Mouse (Mus musculus) brain, embryonic 14.5 days (tissue): ENCODE results near the gene Cux1. TPM values are rescaled to one million over a fixed set of nuclear protein-coding genes. Genes with fewer than 3 reads are reported as not detected.

ENCODE experiments used
- DNase-seq: peaks from one replicate; pipeline ENCODE4 v3.0.0-alpha.2; 2011; ENCODE audit warnings: low read depth
- CTCF ChIP-seq: fragments of 200-500 bp; IDR thresholded peaks from 2 replicates; pipeline ENCODE4 v1.5.1; 2012; ENCODE audit warnings: inconsistent platforms, mild to moderate bottlenecking, moderate library complexity, borderline replicate concordance; ENCODE audit not compliant: insufficient read depth, insufficient read length; ENCODE audit errors: extremely low read depth
- POLR2A ChIP-seq: fragments of 200-500 bp; IDR thresholded peaks from 2 replicates; pipeline ENCODE4 v1.6.1; 2012; ENCODE audit warnings: mild to moderate bottlenecking, inconsistent platforms, borderline replicate concordance; ENCODE audit not compliant: poor library complexity, insufficient read depth, insufficient read length, severe bottlenecking; ENCODE audit errors: extremely low read depth
- polyA plus RNA-seq: library from polyadenylated mRNA; depleted of rRNA; stranded (reverse); fragments of >200 nt; gene quantifications from 2 replicates; pipeline ENCODE4 v1.2.3, GENCODE M21; 2012; rRNA removed

The Cux1 gene
- polyA plus RNA-seq, result 73.3 and 92.0 TPM in 2 replicates

DNA sequence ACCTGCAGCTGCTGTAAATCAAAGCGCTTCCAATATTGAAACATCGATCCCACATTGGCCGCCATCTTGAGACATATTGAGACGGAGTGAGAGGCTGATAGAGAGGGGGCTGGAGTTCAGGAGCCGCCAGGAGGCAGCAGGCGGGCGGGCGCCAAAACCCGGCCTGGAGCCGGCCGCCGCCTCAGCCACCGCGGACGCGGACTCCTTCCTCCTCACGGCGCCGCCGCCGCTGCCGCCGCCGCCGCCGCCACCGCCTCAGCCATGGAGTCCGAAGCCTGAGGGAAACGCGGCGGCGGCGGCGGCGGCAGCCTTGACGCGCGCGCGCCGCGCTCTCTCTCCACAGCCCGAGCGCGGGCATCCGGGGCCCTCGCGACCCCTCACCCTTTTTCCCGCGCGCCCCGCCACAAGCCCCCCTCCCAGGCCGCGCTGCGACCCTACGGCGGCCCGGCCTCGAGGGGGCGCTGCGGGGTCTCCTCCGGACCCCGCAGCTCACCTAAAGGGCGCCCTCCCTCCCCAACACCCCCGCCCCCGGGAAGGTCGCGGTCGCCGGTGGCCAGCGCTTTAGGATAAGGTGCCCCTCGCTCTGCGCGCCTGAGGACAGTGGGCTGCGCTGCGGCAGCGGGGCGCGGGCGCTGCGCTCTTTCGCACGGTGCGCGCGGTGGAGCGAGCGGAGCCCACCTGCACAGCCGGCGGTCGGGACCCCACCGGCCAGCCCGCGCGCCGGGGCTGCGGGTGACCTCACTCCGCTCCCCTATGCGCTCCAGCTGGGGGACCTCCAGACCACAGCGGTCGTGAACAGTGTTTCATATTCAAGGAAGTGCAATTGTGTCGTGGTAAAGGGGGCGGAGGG, at the start of gene Cux1:
Gene Cux1, minus strand, starts transcription at position 315 of the 850 bp plus-strand sequence.
- TF ChIP-seq POLR2A (0 out of 2 replicates have a peak, but pooled peaks have one; percentile 29), CTCF (peak; percentile 54; the same call in 1 of the 2 replicates)
- DNase-seq, result peak; percentile 95

DNA sequence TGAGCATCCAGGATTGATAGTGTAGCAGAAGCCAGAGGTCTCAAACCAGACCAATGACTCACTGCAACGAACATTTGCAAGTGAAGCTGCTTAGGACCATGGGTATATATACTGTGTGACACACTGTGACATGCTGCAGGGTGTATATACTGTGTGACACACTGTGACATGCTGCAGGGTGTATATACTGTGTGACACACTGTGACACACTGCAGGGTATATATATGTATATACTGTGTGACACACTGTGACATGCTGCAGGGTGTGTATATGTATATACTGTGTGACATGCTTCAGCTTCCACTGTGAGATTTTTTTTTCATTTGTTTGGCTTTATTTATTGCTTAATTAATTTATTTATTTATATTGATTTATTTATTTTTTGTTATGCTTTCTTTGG, 45.1 kb upstream of the Cux1 start:
- DNase-seq, result no peak
- TF ChIP-seq CTCF (no peak), POLR2A (no peak)

DNA sequence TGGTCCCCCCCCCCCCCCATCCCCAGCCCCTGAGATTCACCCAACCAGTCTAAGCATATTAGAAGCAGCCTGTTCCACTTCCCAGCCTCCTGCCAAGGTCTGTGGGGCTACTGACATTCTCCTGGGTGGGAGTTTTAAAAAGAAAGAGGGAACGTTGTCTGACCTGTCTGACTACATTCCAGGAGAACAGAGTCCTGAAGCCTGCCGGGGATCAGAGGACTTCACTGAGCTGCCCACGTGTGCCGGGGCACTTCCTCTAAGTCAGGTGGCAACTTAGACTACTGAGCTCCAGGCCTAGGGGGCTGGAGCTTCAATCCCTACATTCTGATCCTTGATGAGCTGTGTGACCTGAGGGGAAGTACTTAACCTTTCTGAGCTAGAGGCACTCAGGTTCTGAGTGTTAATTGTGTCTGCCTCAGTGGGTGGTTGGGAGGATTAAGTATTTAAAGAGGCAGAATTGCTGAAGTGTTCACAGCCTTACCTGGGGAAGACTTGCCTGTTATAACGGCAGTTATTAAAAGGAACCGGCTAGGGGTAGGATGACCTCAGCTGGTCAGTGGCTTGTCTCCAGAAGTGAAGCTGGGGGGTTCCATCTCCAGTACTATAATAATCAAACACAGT, 41.6 kb upstream of the Cux1 start:
- DNase-seq, result no peak
- TF ChIP-seq POLR2A, result no peak
- no peak for TF ChIP-seq CTCF

DNA sequence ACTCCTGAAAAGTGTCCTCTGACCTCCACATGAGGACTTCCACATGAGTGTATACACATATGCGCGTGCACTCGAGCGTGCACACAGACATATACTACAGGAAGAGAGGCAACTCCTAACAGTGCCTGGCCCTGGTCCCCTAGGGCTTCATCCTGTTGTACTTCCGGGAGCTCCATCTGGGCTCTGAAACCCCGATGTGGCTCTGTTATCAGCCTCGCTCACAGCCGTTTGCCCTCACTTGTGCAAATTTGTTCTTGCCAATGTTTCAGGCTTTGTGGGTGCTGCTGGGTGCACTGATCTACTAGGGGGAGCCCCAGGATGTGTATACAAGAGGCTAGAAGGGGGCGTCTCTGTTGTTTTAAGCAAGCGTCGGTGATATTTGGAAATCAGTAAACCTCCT, 37.9 kb upstream of the Cux1 start:
- TF ChIP-seq CTCF (no peak), POLR2A (no peak)
- DNase-seq, result no peak

DNA sequence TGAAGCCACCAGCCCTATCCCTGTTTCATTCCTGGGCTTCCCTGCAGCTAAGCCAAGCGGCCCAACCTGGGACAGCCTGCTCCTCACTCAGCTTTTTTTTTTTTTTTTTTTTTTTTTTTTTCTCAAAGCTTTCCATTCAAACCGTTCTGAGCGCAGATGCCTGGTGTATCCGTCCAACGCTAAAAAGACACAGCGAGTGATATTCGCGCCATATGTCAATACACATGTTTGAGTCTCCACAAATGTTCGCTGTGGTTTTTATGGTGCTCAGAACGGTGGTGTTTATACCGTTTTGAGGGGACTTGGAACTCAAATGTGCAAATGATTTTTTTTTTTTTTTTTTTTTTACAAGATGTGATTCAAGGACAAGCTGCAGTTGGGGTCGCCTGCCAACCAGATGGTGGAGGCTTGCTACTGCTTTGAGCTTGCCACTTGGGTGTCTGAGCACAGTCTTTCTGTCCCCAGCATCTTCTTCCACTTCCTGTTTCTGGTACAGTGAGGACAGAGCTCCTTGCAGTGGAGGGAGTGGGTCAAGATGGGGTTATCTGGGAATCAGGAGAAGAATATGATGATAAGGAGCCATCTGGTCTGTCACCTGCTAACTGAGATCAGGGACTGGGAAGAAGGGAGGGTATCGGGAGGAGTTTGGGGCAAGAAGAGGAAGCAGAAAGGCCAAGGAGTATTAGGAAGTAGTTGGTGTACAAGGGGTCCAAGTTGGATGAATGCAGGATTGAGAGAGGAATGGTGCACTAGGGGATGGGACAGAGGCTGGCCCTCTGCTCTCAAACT, 36.1 kb upstream of the Cux1 start:
- DNase-seq, result peak; percentile 91
- TF ChIP-seq POLR2A, result no peak
- TF ChIP-seq CTCF, result no peak

DNA sequence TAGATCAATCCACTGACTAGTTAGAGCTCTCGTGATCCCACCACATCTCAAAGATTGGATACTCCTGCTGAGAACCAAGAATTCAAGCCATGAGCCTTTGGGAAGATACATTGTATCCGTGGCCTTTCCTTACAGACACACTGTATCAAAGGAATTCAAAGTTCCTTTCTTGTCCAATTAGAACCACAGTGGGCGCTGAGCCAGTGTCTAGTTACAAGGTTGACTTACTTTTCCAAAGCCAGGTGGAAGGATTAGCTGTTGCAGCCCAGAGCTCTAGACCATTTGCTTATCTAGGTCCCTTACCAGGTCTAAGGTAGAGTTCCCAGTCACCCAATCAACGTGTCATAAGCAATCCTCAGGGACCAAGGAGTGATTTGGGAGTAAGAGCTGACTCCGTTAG, 33.2 kb upstream of the Cux1 start:
- no peak for DNase-seq
- TF ChIP-seq CTCF (no peak), POLR2A (no peak)

DNA sequence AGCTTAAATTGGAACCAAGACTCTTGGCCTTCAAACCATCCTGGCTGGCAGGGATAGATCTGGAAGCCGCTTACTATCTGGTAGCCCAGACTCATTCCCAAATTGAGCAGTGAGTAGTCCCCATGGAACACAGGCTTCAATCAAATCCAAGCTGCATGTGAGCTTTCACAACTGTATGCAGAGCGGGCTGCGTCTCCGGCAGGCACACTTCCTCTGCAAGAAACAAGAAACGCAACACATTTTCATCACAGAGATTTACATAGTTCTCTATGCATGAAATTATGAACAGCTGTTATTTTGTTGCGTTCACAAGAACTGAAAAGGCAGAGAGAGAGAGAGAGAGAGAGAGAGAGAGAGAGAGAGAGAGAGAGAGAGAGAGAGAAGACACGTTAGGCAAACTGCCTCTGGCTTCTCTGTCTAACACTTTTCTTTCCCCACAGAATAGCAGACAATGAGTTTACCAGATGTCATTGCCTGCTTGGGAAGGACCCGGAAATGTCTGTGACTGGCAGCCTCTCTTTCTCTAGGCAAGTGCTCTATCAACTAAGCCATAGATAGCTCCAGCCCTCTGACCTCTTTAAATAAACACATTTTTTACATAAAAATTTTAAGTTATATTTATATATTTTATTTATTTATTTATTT, 27.7 kb upstream of the Cux1 start:
- TF ChIP-seq CTCF (no peak), POLR2A (no peak)
- peak; percentile 69 for DNase-seq

DNA sequence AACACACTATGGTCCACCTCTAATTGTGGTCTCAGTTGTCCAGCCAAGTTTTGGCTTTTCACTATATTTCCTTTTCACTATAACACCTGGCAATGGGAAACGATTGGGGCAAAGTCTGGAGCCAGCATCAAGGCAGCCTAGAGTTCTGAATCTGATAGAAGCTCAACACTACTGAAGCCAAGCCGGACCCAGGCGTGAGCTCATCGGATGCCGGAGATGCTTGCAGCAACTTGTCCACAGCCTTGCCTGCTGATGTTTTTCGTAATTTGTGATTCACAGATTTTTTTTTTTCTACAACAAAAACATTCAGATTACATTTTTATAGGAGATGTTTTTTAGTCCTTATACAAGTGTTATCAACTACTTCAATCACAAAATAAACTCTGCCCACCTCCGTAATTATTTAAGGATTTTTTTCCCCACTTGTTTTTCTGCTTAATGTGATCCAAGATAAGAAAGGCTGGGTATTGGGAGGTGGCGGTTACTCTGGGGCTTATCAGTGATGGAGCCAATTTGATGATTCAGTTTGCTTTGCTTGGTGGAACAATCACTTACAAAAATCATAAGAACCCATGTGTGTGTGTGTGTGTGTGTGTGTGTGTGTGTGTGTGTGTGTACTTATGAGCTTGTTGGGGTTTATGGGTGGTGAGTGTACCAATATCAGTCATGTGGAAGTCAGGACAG, 24.7 kb upstream of the Cux1 start:
- no peak for TF ChIP-seq CTCF

DNA sequence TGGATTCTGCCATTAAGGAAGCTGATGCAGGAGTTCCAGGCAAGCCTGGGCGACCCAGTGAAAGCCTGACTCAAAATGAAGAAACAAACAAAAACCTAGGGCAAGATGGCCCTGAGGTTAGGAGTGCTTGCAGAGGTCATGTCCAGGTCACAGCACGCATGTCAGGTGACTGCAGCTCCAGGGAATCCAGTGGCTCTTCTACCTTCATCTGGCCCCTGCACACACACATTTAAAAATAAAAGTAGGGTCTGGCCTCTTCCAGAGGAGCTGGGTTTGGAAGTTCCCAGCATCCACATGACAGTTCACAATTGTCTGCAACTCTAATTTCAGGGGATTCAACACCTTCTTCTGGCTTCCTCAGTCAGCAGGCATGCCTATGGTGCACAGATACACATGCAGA, 21.7 kb upstream of the Cux1 start:
- no peak for DNase-seq
- TF ChIP-seq POLR2A, result no peak

More for the DNA sequence above, 24.7 kb upstream of the Cux1 start:
- DNase-seq, result no peak

DNA sequence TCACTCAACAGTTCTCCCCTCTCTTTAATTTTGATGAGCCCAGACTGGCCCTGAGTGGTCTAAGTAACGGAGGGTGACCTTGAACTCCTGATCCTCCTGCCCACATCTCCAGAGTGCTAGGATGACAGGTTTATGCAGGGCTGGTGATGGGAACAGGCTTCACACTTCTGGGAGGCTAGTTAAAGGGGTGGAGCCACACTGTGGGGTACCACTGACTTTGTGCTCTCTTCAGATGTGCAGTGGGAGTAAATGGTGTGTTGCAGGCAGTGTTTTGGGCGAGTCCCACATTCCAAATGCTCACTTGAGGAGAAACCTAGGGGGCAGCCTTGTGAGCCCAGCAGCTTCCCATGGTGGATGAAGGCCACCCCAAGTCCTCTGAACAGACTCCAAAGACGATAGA, 21.2 kb upstream of the Cux1 start:
- DNase-seq, result no peak
- TF ChIP-seq CTCF, result no peak
- no peak for TF ChIP-seq POLR2A
